Mouse (Mus musculus) left cerebral cortex, postnatal 14 days (tissue): ENCODE measurements at regions not wholly inside any gene's neighbourhood (a gene's known extent, or its start where the extent isn't known, plus 50 kb on each side); places are given as distances from the start of the nearest gene placed in this dataset.

ENCODE experiments used
- DNase-seq, 2 experiments: peaks; one replicate each; pipeline ENCODE4 v3.0.0; 2021 to 2022; ENCODE audit warnings: low spot score in 2 of 2, mixed read lengths in 1 of 2
- intact Hi-C: fragments of 180-260 bp; cut with DNase I; formaldehyde crosslinking; loops from one replicate; pipeline ENCODE4 v1.15.1; 2025

DNA sequence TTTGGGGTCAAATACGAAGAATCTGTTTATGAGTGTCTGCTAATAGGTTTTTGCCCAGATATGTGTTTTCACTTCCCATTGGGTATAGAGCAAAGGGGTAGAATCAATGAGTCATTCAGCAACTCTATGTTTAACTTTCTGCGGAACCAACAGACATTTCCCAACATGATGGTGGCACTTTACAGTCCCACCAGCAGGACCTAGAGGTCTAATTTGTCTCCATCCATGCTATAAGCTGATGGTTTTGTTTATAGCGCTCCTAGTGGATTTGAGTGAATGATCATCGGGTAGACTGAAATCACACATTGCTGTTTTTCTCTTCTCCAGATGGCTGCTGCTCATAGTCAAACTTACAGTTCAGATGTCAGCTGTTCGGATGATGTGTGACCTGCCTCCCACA, 99.7 kb upstream of the Arid5b start:
- no peak for DNase-seq
- intact Hi-C loops: no loop called here

DNA sequence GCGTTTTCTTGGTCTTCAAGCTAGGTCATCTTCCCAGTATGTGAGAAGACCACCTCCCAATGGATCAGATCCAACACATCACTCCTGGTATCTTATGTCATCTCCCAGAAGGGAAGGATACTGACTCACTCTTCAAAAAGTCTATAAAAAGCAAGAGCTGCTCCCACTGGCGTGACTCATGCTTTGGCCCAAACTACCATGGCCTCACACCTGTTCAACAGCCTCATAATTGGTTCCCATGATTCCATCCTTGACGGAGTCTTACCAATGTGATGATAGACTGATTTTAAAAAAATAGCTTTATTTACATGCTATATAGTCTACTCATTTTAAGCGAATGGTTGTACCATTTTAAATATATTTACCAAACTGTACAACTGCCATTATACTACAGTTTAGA, 98.9 kb upstream of the Arid5b start:
- intact Hi-C loops: no loop called here
- no peak for DNase-seq

DNA sequence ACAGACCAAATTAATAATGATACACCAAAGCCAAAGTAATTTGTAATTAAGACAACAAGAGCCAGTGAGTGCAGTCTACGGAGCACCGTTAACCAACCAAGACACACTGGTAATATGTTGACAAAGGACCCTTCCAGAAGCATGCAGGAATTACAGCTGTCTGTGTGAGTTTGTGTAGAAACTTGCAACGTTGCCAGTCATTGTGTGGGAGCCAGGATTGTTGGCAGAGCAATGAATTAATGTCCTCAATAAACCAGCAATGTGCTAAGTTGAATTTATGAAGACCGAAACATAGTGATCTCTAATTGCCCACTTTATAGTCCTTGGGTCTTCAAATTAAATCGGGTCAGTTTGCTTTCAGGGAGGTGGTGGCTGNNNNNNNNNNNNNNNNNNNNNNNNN, 95.3 kb upstream of the Arid5b start:
- no peak for DNase-seq
- intact Hi-C loops: no loop called here

DNA sequence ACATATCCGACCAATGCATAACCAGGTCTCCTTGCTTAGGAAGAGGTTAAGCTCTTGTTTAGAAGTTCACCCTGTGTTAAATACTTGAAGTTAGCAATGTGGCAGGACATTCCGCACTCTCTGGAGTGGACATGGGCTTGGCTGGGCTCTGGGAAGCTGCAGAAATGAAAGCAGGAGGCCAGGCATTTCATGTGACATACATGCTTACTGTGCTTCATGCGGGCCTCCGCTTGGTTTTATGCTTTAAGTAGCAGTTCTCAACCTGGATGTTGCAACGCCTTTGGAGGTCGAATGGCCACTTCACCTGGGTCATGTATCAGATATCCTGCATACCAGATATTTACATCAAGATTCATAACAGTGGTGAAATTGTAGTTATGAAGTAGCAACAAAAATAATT, 93.2 kb upstream of the Arid5b start:
- no peak for DNase-seq
- intact Hi-C loops: no loop called here

DNA sequence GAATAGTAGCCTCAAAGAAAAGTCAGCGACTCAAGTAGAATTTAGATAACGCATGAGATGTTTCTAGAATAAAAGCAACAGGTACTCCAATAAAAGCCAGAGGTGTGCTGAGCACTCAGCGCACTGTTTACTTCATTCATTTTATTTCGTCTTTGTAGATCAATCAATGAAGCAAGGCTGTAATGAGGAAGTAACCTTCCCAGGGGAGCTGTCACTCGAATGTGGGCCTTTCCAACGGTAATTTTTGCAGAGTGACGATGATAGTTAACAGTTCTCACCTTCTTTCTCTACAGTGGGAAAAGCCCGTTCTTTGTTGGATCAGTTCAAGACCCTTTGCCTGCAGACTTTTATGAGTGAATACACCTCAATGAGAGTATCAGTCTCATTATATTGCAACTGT, 92.4 kb upstream of the Arid5b start:
- no peak for DNase-seq
- intact Hi-C loops: no loop called here

DNA sequence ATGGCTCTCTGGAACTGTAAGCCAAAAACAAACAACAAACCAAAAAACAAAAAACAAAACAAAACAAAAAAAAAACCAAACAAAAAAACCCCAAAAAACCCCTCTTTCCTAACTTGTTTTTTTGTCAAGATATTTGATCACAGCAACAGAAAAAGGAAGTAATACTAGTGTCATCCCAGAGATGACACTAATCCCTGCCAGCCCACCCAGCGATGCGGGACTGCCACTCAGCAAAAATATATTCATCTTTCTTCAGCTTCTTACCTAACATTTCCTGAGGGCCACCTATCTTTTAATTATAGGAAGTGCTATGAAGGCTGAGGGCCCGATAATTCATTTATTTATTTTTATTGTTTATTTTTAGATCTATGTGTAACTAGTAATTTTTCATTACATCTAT, 88.3 kb upstream of the Arid5b start:
- DNase-seq: no peak
- intact Hi-C loops: no loop called here

DNA sequence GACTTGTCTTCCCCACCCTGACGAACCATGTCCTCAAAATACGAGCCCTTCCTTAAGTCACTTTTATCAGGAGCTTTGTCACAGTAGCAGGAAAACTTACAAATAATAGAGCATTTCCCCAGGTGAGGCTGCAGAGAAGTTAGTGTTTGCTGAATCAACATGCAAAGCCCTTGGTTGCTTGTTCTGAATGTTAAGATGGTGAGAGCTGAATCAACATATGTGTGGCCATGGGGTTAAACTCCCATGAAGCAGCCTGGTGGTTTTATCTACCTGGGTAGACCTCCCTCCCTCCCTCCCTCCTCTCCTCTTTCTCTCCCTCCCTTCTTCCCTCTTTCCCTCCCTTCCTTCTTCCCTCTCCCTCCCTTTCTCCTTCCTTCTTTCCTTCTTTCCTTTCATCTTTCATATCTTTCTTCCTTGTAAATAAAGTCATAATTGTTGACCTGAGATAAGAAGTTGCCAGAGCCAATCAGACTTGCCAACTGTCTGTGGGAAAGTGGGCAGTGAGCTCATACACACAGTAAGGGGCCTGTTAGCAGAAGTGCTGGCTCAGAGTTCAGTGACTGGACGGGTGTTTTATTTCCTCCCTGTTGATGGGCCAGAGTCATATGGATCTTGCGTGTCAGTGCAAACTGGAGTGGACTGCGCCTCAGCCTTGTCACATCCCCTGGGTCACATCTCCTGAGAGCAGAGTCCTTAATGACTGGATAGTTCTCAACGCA, 82.4 kb upstream of the Arid5b start:
- intact Hi-C loops: no loop called here
- DNase-seq: no peak

DNA sequence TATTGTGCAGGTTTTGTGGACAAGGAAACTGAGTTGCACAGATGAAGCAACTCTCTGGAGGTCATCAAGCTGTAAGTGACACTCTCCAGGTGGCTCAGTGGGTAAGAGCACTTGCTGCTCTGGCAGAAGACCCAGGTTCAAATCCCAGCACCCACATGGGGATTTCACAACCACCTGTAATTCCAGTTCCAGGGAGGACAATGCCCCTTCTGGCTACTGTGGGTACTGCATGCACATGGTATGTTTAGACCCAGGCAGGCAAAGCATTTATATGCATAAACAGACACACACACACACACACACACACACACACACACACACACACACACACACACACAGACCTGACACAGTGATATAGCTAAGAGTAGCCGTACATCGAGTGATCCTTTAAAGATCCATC, 80.6 kb upstream of the Arid5b start:
- no peak for DNase-seq
- intact Hi-C loops: no loop called here

DNA sequence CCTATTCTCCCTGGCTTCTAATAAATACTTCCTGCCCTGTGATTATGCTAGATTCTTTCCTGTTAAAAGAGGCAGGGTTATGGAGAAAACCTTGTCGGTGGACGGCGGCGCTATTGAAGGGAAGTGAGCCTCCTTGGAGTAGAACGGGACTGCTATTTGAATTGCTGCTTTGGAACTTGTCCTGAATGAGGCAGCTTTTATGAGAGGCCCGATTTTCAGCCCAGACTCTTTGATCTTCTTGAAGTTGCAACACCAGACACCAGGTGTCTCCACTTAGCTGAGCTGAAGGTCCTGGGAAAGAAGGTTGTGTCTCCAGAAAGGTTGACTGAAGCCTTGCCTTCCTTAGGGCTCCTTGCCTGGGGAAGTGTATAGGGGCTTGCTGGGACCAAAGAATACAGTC, 78.4 kb upstream of the Arid5b start:
- intact Hi-C loops: no loop called here
- peak in 1 of 2 experiments; percentile 27 for DNase-seq

DNA sequence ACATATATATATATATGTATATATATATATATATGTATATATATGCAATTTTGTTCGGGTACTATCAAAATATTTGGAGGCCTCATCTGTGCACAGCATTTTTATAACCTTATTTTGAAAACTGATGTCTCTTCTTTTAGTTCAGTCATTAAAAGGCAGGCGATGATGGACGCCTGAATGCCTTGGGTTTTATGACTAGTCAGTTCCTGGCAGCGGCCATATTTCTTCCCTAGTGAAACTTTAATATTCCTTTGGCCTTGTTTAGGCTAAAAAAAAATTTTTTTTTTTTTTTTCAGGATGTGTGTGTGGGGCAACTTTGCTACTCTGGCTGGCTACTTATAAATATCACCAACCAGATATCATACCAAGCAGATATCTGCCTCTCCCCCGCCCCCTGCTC, 78.0 kb upstream of the Arid5b start:
- intact Hi-C loops: no loop called here
- no peak for DNase-seq

DNA sequence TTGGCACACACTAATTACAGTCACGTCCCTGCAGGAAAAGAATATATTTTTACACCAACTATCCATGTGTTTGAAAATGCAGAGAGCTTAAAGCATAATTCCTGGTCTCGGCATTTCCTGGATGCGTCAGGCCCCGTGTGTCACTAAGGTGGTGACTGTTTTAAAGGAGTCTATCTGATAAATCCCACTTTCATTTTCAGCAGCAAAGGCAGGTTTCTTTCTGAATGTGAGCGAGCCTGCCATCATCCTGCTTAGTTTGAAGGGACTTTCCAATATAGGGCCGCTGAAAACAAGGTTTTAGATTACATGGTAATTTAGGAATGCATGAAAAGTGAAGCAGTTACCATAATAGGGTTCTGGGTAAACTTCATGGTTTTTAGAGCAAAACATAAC, 77.5 kb upstream of the Arid5b start:
- intact Hi-C loops: no loop called here

DNA sequence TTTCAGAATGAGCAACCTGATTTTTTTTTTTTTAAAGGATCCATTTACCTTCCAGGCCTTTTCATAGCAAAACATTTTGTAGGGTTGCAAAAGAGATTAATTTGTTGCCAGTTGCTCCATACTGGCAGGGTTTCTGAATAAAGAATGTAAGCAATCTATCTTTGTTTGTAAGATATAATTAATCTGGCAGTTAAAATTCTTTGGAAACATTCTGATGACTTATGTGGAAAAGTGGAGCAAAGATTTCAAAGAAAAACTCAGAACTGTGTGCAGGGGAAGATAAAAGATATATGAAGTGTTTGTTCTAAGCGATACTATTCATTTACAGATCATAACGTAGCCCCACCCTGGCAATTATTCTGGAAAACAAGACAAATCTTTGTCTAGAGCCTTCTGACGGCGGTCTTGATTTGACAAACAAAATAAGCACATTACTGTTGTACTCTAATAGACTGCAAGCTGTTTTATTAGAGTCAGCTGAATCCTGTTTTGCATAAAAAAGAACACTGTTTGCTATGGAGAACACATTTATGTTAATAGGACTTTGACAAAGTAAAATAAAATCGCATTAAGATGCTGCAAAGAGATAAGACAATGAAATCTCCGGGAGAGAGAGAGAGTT, 77.0 kb upstream of the Arid5b start:
- DNase-seq: no peak

More for the DNA sequence above, 77.5 kb upstream of the Arid5b start:
- DNase-seq: no peak

DNA sequence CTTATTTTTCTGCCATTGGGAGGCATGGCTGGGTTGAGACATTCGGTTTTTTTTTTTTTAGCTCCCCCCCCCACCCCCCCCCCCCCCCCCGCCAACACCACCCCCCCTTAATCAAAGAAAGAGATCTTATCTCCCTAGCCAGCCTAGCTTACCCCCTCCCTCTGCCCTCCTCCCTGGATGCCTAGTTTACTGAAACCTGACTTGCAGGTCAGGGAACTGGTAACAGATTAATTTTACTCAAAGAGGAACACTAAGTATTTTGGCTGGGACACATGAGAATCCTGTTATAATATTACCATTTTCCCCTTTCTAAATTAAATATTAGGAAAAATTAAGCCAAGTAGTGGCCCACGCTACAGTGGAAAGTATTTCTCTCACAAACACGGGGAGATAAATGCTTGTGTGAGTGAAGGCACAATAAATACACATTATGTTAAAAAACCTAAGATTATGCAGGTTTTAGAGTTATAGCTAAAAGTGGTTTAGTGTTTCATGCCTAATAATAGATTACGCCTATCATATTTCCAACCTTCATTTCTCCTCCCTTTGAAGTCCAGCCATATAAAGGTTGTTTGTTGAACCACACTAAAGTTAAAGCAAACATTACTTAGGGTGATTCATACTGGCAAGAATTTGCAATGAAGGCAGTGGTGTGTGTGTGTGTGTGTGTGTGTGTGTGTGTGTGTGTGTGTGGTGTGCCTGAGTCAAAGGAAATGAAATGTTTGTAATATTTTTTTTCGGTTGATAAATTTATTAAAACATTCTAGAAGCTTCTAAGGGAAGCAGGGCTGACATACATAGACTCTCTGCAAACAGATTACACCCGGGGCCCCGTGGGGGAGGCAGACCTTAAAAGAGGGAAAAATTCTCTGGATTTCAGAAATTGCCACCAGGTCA, 76.0 kb upstream of the Arid5b start:
- intact Hi-C loops: no loop called here

More for the DNA sequence above, 77.0 kb upstream of the Arid5b start:
- intact Hi-C loops: no loop called here

DNA sequence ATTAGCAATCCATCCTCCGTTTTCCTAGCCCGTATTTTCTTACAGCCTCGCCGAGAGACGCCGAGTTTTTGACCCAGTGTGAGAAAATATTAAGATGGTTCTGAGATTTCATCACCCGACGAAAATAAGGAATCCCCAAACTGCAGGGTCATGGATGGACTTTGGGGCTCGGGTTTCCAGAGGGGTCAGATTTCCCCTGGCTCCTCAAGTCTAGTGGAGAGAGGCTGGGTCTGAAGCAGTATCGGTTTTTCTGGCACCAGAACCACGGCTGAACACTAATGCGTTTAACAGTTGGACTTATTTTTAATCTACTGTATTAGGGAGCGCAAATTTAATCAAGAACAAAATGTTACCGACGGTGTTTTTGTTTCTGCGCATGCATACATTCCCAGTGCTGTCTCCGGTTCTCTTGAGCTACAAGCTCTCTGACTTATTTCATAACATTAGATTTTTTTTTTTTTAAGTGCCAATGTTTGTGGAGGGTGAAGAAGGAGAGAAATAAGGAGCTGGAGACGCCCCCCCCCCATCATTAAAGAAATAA, 75.2 kb upstream of the Arid5b start:
- intact Hi-C loops: no loop called here
- DNase-seq: no peak

More for the DNA sequence above, 76.0 kb upstream of the Arid5b start:
- DNase-seq: no peak

DNA sequence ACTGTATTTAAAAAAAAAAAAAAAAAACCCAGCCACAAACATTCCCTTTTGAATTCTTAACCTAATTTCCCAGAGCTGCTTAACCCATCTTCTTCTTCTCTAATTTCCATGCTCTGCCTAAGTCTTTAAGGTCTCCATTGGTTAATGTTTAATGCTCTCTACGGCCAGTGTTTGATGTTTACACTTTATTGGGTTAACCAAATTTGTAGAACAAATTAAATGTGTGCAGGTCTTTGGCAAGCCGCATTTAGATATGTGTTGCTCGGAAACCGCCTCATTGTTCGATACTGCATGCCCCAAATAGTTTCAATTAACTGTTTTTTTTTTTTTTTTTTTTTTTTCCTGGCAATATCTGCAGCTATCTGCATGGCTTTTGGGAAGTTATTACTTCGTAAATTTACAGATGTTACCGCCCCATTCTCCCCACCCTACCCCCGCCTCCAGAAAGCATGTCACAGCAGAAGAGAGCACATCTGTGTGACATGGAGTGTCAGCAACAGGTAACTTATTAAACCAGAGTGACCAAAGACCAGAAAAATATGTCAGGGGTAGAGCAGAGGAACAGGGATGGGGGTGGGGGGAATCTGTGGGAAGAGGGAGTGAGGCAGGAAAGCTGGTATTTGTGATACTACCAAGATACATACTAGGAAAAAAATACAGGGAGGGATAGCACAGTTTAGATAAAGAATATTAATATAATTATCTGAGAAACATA, 73.5 kb upstream of the Arid5b start:
- no peak for DNase-seq
- intact Hi-C loops: no loop called here

DNA sequence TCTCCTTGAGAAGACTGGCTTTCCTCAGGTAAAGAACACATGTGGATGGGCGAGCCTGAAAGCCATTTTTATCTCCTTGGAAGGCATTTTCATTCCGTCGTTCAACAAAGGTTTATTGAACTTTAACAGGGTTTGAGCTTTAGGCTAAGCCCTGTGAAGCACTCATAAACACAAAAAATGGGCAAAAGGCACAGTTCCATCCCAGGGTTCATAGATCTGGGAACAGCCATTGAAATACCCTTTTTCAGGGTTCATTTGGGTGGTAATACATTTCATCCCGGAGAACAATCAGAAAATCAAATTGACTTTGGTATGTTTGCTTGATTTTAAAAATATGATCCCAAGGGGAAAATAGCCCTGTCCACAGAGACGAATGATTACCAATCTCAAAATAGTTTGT, 72.9 kb upstream of the Arid5b start:
- intact Hi-C loops: no loop called here
- DNase-seq: no peak

DNA sequence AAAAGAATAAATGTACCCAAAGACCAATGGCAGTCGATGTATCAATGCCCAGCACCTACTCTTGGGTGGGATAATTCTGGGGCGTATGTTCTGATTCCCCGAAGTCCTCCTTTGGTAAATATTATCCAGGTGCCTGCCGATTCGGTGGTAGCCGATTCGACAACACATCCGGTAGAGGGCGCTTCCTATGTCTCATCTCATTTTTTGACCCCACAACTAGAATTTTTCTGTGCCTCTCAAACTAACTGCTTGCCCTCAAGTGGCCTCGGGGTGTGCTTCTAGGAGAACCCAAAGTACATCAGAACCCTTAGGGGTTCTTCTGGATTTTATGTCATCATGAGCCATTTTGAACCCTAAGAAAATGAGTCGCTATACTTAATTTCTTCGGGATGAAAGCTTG, 72.3 kb upstream of the Arid5b start:
- DNase-seq: no peak
- intact Hi-C loops: no loop called here

DNA sequence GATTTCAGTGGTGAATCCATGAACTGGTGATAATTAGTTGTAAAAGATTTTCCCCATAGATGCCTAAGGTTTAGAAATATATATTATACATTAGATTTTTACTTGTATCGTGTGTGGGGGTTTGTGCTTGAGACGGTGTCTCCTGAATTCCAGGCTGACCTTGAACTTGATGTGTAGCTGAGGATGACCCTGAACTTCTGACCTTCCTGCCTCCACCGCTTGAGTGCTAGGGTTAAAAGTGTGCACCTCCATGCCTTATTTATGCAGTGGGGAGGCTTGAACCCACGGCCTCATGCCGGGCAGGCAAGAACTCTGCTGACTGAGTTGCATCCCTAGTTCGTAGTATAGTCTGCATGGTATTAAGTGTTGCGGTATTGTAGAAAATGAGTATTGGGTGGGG, 69.3 kb upstream of the Arid5b start:
- intact Hi-C loops: no loop called here
- no peak for DNase-seq

DNA sequence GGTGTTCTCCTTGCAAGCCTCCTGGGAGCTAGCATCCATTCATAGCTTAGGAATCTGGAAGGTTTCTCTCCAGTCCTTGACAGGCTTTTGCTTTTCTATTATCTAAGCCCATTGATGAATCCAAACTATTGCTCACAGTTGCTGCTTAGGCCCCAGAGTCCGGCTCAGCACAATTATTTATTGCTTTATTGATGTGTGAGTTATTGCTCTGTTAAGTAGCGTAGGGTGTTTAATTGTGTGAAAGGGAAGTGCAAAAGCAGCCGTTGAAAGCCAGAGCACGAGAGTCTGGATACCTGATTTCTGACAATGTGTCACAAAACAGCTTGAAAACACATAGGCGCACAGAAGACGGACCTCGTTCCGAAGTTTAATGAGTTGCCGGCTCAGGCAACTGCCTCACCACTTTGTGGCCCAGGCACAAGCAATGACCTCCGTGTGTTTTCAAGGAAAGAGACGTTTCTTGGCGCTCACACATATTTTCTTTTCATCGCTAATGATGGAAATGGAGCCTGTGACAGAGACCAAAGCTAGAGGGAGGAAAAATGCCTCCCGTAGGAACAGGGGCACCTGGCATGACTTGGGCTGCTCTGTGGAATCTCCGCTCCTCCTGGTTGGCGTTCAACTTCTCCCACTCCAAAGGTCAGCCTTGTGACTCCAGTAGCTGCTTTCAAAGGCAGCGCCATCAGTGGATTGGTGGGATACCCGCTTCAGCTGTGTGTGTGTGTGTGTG, 66.6 kb upstream of the Arid5b start:
- intact Hi-C loops: no loop called here
- DNase-seq: no peak
